Mouse (Mus musculus) right cerebral cortex, postnatal 25 days (tissue): ENCODE results near the gene Arhgef19.

Experiments
- DNase-seq: peaks from one replicate; pipeline ENCODE4 v3.0.0; 2022

The Arhgef19 gene

GRCm38 (mm10) chr4:141239388-141240125 lies at the start of gene Arhgef19:
TSS of gene Arhgef19 (plus strand) at chr4:141239499.
- DNase-seq: peak; percentile 61

DNA sequence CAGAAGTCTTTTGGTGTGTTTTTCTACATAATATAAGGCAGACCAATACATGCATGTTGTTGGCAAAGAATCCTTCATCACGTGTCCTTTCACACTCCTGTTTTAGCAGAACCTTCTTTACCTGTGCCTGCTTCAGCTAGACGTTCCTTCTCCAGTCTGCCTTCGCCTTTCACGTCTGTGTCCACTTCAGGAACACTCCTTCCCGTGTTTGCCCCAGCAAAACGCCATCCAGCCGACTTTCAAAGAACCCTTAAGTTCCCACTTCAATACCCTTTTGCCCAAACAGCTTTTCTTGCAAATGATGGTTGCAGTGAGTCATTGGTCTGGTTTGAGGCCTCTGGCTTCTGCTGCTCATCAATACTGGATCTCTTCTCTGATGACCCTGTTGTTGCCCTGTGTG lies 48.0 kb upstream of the Arhgef19 start:
- DNase-seq: no peak

GRCm38 (mm10) chr4:141194553-141194952 lies 44.7 kb upstream of the Arhgef19 start:
- no peak for DNase-seq

DNA sequence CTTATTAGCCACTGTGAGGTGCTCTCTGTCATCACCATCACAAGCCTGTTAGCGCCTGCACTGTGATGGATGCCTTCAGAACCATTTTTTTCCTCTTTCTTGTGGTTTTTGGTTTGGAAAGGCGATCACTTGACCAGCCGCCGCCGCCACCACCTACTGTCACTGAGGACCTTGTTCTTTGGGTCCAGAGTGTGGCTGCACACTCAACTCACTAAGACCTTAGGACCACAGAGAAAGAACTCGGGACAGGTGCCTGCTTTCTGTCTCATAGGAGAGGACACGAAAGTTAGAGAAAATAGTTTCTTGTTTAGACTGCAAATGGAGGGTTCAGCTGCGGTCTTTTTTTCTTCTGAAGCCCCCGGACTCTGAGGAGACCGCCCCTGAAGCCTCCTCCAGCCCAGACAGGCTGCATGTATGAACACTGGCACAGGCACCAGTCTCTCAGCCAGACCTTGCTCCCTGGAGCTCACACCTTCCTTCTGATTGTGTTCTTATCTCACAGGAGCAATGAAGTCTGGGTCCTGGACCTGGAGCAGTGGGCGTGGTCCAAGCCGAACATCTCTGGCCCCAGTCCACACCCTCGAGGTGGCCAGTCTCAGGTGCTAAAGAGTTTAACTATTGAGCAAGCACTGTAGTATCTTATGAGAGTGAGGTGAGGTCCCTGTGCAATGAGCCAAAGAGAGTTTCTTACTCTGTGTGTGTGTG lies 42.2 kb upstream of the Arhgef19 start:
- DNase-seq: no peak

DNA sequence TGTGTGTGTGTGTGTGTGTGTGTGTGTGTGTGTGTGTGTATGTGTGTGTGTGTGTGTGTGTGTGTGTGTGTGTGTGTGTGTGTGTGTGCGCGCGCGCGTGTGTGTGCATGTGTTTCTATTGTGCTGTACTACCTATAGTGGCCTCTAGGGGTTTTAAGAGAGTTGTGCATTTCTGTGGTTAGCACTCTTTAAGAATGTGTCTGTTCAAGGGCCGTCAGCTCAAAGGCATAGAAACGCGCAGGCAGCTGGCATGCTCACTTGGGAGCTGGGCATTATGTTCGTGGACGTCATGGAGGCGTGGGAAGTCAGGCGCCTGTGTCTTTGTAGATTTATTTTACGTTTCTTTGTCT lies 41.6 kb upstream of the Arhgef19 start:
- DNase-seq: no peak

GRCm38 (mm10) chr4:141200906-141201305 lies 38.4 kb upstream of the Arhgef19 start:
- no peak for DNase-seq

- no peak for DNase-seq
These were observed 37.1 kb upstream of the Arhgef19 start for GRCm38 (mm10) chr4:141202192-141202591.

DNA sequence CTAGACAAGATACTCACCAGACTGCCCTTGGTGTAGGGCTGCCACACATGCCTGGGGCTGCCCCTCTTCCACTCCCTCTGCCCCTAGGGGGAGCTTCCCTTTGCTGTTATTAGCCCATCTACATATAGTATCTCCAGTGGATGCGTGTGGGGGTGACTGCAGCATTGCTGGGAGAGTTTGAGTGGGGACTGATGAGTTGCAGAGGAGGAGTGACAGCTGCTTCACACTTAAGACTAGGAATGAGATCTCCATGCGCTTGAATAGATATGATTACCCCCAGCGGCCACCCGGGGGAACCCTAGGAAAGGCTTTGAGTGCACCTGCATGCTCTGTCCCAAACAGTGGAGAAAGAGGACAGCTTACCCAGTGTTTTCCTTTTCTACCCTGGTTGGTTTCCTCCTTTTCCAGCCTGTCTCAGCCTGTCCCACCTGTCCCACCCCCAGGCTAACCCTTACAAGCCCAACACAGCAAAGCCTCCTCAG lies 34.7 kb upstream of the Arhgef19 start:
- peak; percentile 36 for DNase-seq

DNA sequence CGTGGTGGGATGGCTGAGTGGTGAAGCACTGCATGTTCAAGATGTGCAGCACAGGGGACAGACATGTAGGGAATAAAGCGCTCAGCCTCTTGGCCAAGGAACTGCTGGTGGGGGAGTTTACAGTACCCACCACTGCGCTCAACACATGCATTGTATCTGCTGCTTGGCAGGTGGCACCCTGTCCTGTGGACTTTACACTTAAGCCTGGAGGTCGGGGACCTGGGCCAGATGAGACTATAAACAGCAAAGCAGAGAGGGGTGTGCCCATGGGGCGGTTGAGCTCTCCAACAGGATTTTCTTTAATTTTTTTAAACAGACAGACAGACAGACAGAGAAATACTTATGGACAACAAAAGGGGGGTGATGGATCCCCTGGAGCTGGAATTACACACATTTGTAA lies 32.2 kb upstream of the Arhgef19 start:
- no peak for DNase-seq

DNA sequence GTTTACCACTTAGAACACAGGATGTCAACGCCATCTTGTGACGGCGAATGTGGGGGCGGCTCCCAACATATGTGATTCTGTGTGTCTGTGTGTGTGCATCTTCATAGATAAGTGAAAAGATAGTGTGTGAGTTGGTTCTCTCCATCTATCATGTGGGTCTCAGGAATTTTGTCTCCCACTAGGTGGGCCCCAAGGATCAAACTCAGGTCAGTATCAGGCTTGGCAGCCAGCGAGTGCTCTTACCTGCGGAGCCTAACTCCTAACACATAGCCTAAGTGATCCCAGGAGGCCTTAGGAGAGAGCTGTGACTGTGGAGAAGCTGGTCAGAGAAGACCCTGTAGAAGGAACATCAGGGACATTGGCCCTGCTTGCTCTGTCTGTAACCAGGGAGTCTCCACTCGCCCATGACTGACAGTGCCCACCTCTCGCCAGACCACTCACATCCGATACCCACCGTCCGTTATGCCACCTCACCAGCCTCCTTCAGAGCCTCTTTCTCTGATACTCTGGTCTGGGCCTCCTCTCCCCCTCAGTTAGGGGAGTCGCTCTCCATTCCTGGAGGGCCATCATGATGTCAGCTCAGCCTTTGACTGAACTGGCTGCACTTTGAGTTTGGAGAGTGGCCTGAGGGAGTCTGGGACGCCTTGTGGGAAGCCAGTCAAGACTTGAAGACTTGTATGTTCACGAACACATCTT lies 28.6 kb upstream of the Arhgef19 start:
- DNase-seq: no peak

GRCm38 (mm10) chr4:141211646-141212045 lies 27.7 kb upstream of the Arhgef19 start:
- DNase-seq: no peak

GRCm38 (mm10) chr4:141212892-141213291 lies 26.4 kb upstream of the Arhgef19 start:
- DNase-seq: no peak

DNA sequence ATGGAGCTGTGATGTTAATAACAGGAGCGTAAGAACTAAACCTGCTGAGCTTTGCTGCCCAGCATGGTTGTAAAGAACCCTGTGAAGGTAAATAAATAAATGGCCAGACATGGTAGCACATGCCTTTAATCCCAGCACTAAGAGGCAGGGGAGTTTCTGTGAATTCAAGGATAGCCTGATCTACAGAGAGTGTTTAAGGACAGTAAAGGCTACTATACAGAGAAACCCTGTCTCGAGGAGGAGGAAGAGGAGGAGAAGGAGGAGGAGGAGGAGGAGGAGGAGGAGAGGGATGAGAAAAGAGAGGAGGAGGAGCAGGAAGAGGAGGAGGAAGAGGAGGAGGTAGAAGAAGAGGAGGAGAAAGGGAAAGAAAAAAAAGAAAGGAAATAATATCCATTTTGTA lies 26.0 kb upstream of the Arhgef19 start:
- DNase-seq: no peak

- DNase-seq: peak; percentile 90
These were observed 25.4 kb upstream of the Arhgef19 start, which contains the start of gene Rsg1 for GRCm38 (mm10) chr4:141213770-141214336. TSS of gene Rsg1 (plus strand) at chr4:141213956.

DNA sequence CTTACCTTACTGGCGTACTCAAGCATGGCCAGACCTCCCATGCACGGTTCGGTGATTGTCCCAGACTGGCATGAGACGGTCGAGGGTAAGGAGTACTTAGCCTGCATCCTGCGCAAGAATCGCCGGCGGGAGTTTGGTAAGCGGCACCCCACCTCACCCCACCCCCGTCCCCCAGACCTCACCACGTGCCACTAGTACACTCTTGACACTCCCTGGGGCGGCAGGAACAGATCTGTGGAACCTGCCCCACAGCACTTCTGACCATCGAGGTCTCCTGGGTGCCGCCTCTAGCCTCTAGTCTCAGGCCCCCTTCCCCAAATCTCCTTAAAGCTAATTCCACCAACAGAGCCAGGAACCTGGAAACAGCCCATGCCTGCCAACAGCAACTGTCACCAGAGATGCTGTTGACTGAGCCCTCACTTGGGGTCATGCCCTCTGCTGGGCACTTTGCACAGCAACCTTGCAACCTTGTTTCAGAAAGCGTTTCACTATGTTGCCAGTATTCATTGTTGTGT lies 24.9 kb upstream of the Arhgef19 start:
- no peak for DNase-seq

GRCm38 (mm10) chr4:141219583-141220213 lies 19.6 kb upstream of the Arhgef19 start:
- no peak for DNase-seq

- no peak for DNase-seq
These were observed 17.5 kb upstream of the Arhgef19 start for GRCm38 (mm10) chr4:141221848-141222247.

DNA sequence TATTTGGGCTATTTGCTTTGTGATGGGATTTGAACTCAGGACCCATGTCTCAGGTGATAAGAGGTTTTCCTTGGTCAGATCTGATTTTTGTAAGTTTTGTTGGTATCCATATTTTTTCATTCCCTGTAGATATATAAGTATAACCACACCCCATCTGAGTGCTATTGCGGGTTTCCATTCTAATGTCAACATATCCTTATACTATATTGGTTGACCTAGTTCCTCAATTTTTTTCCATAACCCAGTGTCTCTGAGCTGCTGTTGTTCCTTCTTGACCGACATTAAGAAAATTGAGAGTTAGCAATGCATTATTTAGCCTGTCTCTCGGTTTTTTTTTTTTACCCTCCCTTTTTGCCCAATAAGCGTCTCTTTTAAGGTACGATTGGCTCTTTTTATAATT lies 16.5 kb upstream of the Arhgef19 start:
- DNase-seq: no peak

GRCm38 (mm10) chr4:141228687-141229086 lies 10.6 kb upstream of the Arhgef19 start:
- no peak for DNase-seq

DNA sequence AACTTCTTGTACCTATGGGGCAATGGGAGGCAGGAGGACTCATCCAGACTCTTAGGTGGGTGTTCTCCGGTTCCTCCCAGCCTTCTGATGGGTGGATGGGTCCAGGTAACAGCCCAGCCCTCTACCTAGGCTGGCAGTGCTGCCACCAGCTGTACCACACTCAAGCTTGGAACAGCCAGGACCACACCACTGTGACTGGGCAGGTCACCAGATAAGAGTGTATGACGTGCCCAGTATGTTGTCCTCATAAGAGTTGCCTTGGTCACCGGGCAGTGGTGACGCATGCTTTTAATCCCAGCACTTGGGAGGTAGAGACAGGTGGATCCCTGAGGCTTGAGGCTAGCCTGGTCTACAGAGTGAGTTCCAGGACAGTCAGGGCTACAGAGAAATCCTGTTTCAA lies 6.1 kb upstream of the Arhgef19 start:
- no peak for DNase-seq

- DNase-seq: no peak
These were observed 3.7 kb upstream of the Arhgef19 start for GRCm38 (mm10) chr4:141235537-141236111.

DNA sequence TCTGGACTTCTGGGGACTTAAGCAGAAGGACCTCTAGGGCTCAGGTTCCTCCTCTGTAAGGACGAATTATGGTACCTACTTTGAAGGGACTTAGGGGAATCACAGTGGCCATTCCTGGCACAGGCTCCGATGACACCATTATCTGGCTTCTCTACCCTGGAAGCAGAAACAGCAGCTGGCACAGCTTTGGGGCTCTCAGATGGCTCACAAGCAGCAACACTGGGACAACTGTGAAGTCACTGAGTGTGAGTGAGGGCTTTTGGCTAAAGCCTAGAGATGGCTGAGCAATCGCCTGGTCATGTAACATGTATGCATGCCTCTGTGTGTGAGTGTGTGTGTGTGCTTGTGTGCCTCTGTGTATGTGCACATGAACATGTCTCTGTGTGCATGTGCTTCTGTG lies 2.4 kb upstream of the Arhgef19 start:
- no peak for DNase-seq
